Mouse (Mus musculus): ENCODE results near the gene Bdkrb1.

Bdkrb1 gene

GRCm38 (mm10) chr12:105602581-105603210, at the start of gene Bdkrb1:
Gene Bdkrb1 (plus strand): TSS chr12:105603085.
- DNase-seq (ENCODE audit: low spot score) = no peak

GRCm38 (mm10) chr12:105554151-105554772, 48.6 kb upstream of the Bdkrb1 start:
- no peak for DNase-seq (ENCODE audit: low spot score)

DNA sequence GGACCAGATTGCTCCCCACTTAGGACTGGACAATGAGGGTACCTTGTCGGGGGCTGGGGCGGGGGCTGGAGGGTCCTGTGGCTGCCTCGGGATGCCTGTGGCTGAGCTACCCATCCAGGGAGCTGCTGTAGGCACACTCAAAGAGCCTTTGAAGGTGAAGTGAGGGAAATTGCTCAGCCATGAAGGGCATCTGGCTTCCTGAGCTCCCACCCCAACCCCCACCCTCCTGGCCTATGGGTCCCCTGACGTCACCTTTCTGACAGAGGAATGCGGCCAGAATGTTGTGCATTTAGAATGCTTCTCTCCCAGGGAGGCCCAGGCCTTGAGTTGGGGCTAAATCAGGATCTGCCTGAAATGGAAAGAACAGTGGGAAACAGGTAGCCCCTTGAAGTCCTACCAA, 47.7 kb upstream of the Bdkrb1 start:
- DNase-seq (ENCODE audit: low spot score) = no peak

DNA sequence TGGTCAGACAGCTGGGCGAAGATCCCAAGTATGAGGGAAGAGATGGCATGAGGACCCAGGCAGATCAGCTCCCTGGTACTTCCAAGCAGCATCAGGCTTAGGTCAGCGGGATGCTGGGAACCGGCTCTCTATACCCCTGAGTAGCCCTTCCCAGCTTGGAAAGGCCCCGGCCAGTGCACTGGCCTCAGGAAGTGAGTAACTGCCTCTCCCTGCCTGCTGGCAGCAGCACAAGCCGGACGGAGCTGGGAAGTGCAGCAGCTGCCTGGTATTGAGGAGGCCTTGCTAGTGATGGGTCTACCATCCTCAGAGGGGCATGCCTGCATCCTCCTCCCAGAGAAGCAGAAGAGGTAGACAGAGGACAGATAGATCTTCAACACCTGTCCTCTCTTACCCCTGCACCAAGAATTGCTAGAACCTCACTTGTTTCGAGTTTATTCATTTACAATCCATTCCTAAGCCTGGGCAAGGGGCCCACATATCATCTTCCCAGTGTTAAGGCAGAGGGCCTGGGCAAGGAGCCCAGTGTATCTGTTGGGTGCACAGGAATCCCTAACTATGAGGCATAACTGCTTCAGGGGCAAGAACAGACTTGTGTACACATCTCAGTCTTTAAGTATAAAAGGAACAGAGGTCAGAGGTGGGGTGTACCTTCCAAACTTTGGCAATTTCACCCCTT, 45.5 kb upstream of the Bdkrb1 start:
- DNase-seq (ENCODE audit: low spot score) = peak; percentile 52

DNA sequence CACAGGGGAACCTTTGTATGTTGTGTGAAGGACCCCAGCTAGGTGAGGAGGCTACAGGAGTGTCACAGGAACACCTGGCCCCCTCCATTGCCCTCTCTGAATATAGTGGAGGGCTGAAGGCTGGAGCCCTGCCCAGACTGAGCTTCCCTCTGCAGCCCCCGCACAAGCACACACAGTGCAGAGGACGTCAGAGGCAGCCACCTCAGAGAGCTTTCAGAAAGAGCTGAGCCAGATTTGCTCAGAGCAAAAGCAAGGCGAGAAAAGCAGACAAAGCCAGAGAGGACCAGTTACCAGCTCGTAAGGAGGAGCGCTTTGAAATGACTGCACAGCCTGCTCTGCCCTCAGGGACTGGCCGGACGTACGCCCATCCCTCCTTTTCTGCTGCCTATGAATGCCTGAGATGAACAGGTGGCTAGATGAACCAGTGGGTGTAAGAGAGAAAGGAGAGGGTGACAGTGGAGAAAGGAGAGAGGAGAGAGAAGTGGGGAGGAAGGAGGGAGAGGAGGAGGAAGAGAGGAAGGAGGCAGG, 41.8 kb upstream of the Bdkrb1 start:
- DNase-seq (ENCODE audit: low spot score) = no peak

DNA sequence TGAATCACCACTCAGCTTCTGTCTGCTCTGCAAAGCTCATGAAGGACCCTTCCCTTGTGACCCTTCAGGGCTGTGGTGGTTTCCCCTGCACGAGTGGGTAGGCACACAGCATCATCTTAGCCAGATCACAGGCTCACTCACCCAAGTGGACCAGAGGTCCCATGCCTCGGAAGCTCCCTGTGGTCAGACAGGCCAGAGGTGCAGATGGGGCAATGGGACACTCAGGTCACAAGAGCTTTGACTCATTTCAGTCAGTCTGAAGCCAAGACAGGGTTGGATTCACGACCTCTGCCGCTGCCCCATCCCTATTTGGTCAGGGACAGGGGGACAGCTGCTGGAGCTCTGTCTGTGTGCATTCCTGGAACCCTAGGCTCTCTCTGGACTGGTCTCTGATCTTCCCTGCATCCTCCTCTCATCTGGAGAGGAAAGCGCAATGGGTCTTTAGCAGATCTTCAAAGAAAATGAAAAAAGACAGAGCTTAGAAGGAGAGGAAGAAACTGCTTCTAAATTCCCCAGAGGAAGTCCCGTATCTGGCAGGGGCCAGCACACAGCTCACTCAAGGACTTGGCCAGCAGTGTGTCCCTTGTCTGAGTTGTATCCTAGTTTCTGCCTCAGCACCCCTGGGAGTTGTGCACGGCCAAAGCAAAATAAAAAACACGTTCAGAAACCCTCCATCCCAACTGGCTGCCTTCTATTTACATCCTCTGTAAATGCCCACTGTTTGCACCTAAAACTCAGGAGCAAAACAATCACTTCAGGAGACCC, 40.6 kb upstream of the Bdkrb1 start:
- no peak for DNase-seq (ENCODE audit: low spot score)

- DNase-seq (ENCODE audit: low spot score) = peak; percentile 77
These were observed 39.8 kb upstream of the Bdkrb1 start, which contains the start of gene Bdkrb2 for GRCm38 (mm10) chr12:105562936-105563680. Gene Bdkrb2 (plus strand): TSS chr12:105563226.

DNA sequence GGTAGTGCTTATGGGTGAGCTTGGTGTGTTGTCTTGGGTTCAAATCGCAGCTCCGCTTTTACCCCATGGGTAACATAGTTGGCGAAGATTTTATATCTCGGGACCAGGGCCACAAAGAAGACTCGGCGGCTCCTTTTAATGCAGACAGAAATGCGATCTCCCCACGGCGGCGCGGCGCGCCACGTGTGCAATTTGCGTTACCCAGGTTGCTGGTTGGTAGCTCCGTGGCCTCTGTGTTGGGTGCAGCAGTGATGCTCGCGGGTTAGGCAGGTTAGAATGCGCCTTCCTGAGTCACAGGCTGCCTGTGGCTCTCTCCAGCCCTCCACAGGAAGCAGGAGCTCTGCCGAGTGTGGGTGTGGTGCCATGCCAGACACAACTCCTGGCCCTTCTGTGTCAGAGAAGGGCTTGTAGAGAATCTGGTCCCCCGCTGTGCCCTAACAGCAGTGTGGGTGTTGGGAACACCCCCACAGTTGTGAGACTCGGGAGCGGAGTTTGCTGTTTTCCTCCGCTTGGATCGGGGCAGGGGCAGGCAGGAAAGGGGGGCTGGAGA, 39.1 kb upstream of the Bdkrb1 start:
- peak; percentile 47 for DNase-seq (ENCODE audit: low spot score)

GRCm38 (mm10) chr12:105565221-105565620, 37.7 kb upstream of the Bdkrb1 start:
- no peak for DNase-seq (ENCODE audit: low spot score)

DNA sequence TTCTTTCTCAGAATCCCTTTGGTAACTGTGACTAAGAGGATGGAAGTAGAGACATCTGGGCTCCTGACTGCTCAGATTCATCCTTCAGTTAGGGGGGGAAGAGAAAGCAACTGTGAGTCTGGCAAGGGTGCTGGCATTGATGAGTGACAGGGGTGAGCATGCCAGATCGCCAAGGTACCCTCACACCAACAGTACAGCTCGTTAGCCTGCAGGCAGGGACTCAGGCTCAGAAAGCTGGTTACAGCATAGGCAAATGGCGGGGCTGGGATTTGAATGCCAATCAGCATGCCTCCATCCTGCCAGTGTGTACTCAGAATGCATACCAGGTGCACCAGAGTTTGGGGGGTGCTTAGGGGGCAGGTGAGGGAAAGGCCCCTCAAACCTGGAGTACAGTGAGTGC, 31.0 kb upstream of the Bdkrb1 start:
- no peak for DNase-seq (ENCODE audit: low spot score)

DNA sequence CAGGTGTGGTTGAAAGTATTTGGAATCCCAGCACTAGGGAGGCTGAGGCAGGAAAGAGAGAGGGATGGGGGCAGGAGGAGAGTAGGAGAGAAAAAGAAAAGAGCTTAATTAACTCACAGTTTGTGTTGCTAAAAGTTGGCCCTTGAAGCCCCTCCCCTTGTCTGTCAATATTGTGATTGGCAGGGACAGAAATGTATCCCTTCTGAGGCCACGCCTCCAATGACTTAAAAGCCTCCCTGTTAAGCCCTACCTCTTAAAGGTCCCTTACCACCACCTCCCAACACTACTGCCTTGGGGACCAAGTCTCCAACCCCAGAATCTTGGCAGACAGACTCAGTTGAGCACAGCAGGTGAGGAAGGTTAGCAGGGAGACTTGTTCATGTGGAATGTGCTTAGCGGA, 30.3 kb upstream of the Bdkrb1 start:
- DNase-seq (ENCODE audit: low spot score) = no peak

- DNase-seq (ENCODE audit: low spot score) = no peak
These were observed 28.5 kb upstream of the Bdkrb1 start for GRCm38 (mm10) chr12:105574356-105574755.

- DNase-seq (ENCODE audit: low spot score) = no peak
These were observed 22.4 kb upstream of the Bdkrb1 start for GRCm38 (mm10) chr12:105580490-105580889.

- no peak for DNase-seq (ENCODE audit: low spot score)
These were observed 20.4 kb upstream of the Bdkrb1 start for GRCm38 (mm10) chr12:105582486-105582885.

DNA sequence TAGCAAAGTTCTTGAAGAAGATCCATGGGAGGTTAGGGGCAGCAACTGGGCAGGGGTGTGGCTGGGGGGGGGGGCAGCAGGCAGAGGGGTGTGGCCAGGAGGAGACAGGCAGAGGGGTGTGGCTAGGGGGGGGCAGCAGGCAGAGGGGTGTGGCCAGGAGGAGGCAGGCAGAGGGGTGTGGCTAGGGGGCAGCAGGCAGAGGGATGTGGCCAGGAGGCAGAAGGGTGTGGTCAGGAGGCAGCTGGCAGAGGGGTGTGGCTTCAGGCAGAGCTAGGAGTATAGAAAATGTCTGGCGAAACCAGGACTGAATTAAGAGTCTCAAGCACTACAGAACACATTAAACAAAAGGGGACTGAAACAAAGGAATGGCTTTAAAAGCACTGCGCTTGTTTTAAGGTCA, 19.4 kb upstream of the Bdkrb1 start:
- peak; percentile 56 for DNase-seq (ENCODE audit: low spot score)

GRCm38 (mm10) chr12:105584851-105585250, 18.0 kb upstream of the Bdkrb1 start:
- peak; percentile 52 for DNase-seq (ENCODE audit: low spot score)

- DNase-seq (ENCODE audit: low spot score) = no peak
These were observed 15.4 kb upstream of the Bdkrb1 start for GRCm38 (mm10) chr12:105587526-105587925.

DNA sequence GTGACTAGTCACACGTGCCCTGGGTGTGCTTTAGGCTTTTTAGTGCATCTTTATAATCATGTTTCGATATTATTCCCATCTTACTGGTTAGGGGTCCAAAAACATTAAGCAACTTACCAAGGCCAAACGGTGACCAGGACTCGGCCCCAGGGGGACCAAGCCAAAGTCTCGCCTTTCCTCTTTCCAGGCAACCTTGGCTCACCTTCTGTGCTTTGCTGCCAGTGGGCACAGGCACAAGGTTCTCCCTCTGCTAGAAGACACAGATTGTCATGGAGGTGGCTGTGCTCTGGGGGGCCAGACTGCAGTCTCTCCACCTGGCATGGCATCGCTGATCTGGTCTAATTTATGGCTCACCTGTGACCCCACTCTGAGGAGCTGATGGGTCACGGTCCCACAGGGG, 12.1 kb upstream of the Bdkrb1 start:
- DNase-seq (ENCODE audit: low spot score) = no peak

DNA sequence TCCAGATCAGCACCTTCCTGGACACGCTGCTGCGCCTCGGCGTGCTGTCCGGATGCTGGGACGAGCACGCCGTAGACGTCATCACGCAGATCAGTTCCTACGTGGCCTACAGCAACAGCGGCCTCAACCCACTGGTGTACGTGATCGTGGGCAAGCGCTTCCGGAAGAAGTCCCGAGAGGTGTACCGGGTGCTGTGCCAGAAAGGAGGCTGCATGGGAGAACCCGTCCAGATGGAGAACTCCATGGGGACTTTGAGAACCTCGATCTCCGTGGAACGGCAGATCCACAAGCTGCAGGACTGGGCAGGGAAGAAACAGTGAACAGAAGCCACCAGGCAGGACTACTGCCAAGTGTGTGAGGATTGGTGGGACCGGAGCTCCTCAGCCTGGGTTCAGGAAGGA, 10.5 kb upstream of the Bdkrb1 start:
- no peak for DNase-seq (ENCODE audit: low spot score)

DNA sequence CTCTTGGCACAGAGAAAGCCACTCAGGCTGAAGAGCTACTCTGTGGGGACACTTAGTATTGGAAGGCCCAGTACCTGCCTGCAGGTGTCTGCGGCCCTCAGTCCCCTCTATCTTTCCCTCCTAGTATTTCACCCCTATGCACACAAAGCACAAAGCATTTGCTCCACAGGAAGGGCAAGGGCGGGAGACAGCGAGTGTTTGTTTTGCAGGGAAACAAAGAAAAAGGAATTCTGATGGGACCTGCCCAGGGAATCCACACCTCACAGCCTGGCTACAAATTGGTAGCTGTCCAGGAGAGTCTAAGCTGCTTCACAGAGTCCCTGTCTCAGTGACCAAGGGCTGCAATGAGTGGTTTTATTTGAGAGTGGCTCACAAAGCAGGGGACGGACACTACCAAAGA, 9.4 kb upstream of the Bdkrb1 start:
- no peak for DNase-seq (ENCODE audit: low spot score)

DNA sequence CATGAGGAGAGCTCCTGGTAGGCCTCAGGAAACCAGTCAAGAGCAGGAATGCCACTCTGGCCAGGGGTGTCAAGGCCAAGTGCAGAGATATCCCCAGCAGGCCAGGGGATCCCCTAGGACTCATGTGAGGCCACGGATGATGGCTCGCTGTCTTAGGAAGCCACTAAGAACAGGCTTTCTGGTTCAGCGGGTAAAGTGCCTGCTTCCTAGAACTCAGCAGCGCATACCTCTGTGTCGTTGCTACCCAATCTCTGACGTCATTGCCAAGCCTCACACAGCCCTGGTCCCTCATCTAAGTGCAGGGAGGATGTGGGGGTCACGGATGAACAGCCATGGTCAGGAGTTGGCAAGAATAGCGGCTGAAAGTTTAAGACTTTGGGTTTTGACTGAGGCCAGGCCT, 5.8 kb upstream of the Bdkrb1 start:
- DNase-seq (ENCODE audit: low spot score) = no peak

Data from MN1 (cell line).